In genomic region chr6:4811181-4811775, GRCm38 (mm10) we compare ENCODE assay signal across 19 mouse cellular contexts.
DNase-seq lines count a peak whose midpoint lies in the region; ATAC-seq and TF ChIP-seq lines count a peak whose summit lies in the region.
"Had no signal": no experiment of that assay in that cellular context is flagged by ENCODE, and none has a peak within 500 bp of the region (broad histone marks: within the 10 kb centered on the region; RNA-seq: fewer than 3 reads in every experiment).

No protein-coding gene starts in this region.

- no peaks in the 10 kb centered on the region for H3K9me3 ChIP-seq in intestine, embryonic 16.5 days (ENCODE audit: control insufficient read depth, low read length)
- H3K9me3 ChIP-seq in intestine, postnatal 0 days (ENCODE audit: control insufficient read depth), result no peaks in the 10 kb centered on the region
- no peaks in the 10 kb centered on the region for H3K9me3 ChIP-seq in CH12.LX (replicated peaks; ENCODE audit: low read length)
- no peaks in the 10 kb centered on the region for H3K9me3 ChIP-seq in limb, embryonic 11.5 days (ENCODE audit: control insufficient read depth, low read length)
- H3K9me3 ChIP-seq: limb, embryonic 15.5 days; midbrain, embryonic 12.5 days had no signal

- H3K4me3 ChIP-seq in intestine, embryonic 16.5 days (ENCODE audit: low read length), result no peak overlapping the region
- no peak overlapping the region for H3K4me3 ChIP-seq in intestine, postnatal 0 days (ENCODE audit: low read depth, low read length)
- H3K4me3 ChIP-seq in CH12.LX (replicated peaks in 1 of 3; ENCODE audit: low read depth in 2 of 3, low read length in 2 of 3, poor library complexity in 1 of 3), result no peak overlapping the region
- no peak overlapping the region for H3K4me3 ChIP-seq in limb, embryonic 11.5 days (ENCODE audit: low read depth, low read length)
- H3K4me3 ChIP-seq: gastrocnemius, adult 2 months; limb, embryonic 15.5 days; midbrain, embryonic 12.5 days; myocyte had no signal

- H3K4me1 ChIP-seq in intestine, embryonic 16.5 days (ENCODE audit: control insufficient read depth, insufficient read depth, low read length), result no peaks in the 10 kb centered on the region; the same call in 1 of the 2 replicates
- H3K4me1 ChIP-seq in intestine, postnatal 0 days (replicated peaks; ENCODE audit: control insufficient read depth, insufficient read depth, low read length), result no peaks in the 10 kb centered on the region
- H3K4me1 ChIP-seq in CH12.LX (ENCODE audit: control insufficient read depth in 1 of 2, insufficient read depth in 2 of 2), result peaks cover 5 to 11% of the 10 kb centered on the region in 2 experiments; a peak in 3 of 4 replicates
- H3K4me1 ChIP-seq in limb, embryonic 11.5 days (ENCODE audit: control insufficient read depth, insufficient read depth, low read length), result peaks cover 13% of the 10 kb centered on the region
- H3K4me1 ChIP-seq: midbrain, embryonic 12.5 days had no signal

- no peaks in the 10 kb centered on the region for H3K79me2 ChIP-seq in CH12.LX (replicated peaks; ENCODE audit: control insufficient read depth, extremely low read depth, insufficient read depth, poor library complexity, severe bottlenecking)

- ATAC-seq in intestine, embryonic 16.5 days, result no peak
- no peak for ATAC-seq in intestine, postnatal 0 days
- peak; percentile 81 for ATAC-seq in common myeloid progenitor, adult 5-6 weeks (replicated peaks; ENCODE audit: low read depth, poor library complexity, severe bottlenecking)
- ATAC-seq in limb, embryonic 11.5 days (ENCODE audit: insufficient number of reproducible peaks, low FRiP score, low TSS enrichment, low read depth), result 0 out of 2 replicates have a peak, but pooled peaks have one; percentile 8
- ATAC-seq: CD4-positive, CD25-positive, alpha-beta regulatory T cell, adult 4 months; hindbrain, postnatal 0 days; lung, postnatal 0 days had no signal

- no peak overlapping the region for H3K4me2 ChIP-seq in intestine, embryonic 16.5 days (ENCODE audit: low read depth, low read length)
- no peak overlapping the region for H3K4me2 ChIP-seq in intestine, postnatal 0 days (replicated peaks; ENCODE audit: low read depth)
- peak overlapping the region; percentile 75 for H3K4me2 ChIP-seq in CH12.LX (ENCODE audit: insufficient read depth, low read depth, poor library complexity, severe bottlenecking)
- H3K4me2 ChIP-seq in limb, embryonic 11.5 days (ENCODE audit: low read depth, severe bottlenecking), result no peak overlapping the region
- H3K4me2 ChIP-seq: limb, embryonic 15.5 days; midbrain, embryonic 12.5 days had no signal

- TF ChIP-seq EP300 in CH12.LX (IDR thresholded peaks at IDR 0.05; ENCODE audit: low read length), result no peak

- peak; percentile 49 for DNase-seq in CH12.LX (ENCODE audit: extremely low read depth)
- DNase-seq in limb, embryonic 11.5 days (ENCODE audit: low spot score), result peak; percentile 30
- DNase-seq in retina, postnatal 1 day, result no peak
- DNase-seq in frontal cortex, postnatal 10 days (ENCODE audit: low spot score in 2 of 2), result no peak
- no peak for DNase-seq in gastrocnemius, postnatal 14 days
- DNase-seq: adrenal gland, postnatal 25 days; cerebellum, postnatal 25 days; gastrocnemius, adult 2 months; heart, postnatal 10 days; thymus, postnatal 4 days had no signal

- H3K27ac ChIP-seq in intestine, embryonic 16.5 days (ENCODE audit: low read length), result 0 out of 2 replicates have a peak overlapping the region, but pooled peaks have one; percentile 18
- H3K27ac ChIP-seq in intestine, postnatal 0 days (ENCODE audit: low read depth, low read length), result no peak overlapping the region
- no peak overlapping the region for H3K27ac ChIP-seq in CH12.LX (ENCODE audit: insufficient read depth, low read depth)
- H3K27ac ChIP-seq in limb, embryonic 11.5 days (replicated peaks; ENCODE audit: low read depth, low read length), result peak overlapping the region; percentile 51; the same call in 1 of the 2 replicates
- H3K27ac ChIP-seq: gastrocnemius, adult 2 months; hindbrain, postnatal 0 days; limb, embryonic 15.5 days; midbrain, embryonic 12.5 days had no signal

- TF ChIP-seq POLR2A in CH12.LX (IDR thresholded peaks at IDR 0.05; ENCODE audit: low read depth, low read length), result no peak

- TF ChIP-seq RAD21 in CH12.LX (IDR thresholded peaks at IDR 0.05; ENCODE audit: low read depth, low read length), result no peak

- intact Hi-C loops in gastrocnemius, postnatal 14 days (cut with DNase I; ENCODE audit: low total_unique reads), result no loop called here

- 41% methylated on average over 9 of the region's 9 CpGs for WGBS in intestine, embryonic 16.5 days
- WGBS in intestine, postnatal 0 days, result 53% methylated on average over 9 of the region's 9 CpGs
- 67% methylated on average over 9 of the region's 9 CpGs for WGBS in limb, embryonic 11.5 days

- H3K36me3 ChIP-seq in intestine, embryonic 16.5 days (ENCODE audit: control insufficient read depth, insufficient read depth, low read length), result no peaks in the 10 kb centered on the region
- H3K36me3 ChIP-seq in intestine, postnatal 0 days (ENCODE audit: control insufficient read depth, insufficient read depth), result no peaks in the 10 kb centered on the region
- H3K36me3 ChIP-seq in CH12.LX (replicated peaks in 1 of 2; ENCODE audit: control insufficient read depth in 1 of 2, insufficient read depth in 1 of 2, low read length in 1 of 2), result no peaks in the 10 kb centered on the region
- no peaks in the 10 kb centered on the region for H3K36me3 ChIP-seq in limb, embryonic 11.5 days (ENCODE audit: control insufficient read depth, insufficient read depth, low read length)
- H3K36me3 ChIP-seq: limb, embryonic 15.5 days; midbrain, embryonic 12.5 days had no signal

- H3K9ac ChIP-seq in intestine, embryonic 16.5 days (ENCODE audit: low read depth, low read length), result no peak overlapping the region
- no peak overlapping the region for H3K9ac ChIP-seq in intestine, postnatal 0 days (ENCODE audit: low read depth, low read length)
- no peak overlapping the region for H3K9ac ChIP-seq in CH12.LX (ENCODE audit: insufficient read depth, low read depth)
- H3K9ac ChIP-seq in limb, embryonic 11.5 days (ENCODE audit: low read length), result no peak overlapping the region
- H3K9ac ChIP-seq: limb, embryonic 15.5 days; midbrain, embryonic 12.5 days had no signal

- TF ChIP-seq CTCF in intestine, postnatal 0 days (IDR thresholded peaks at IDR 0.05; ENCODE audit: low read depth), result no peak
- no peak for TF ChIP-seq CTCF in CH12.LX (conservative IDR thresholded peaks at IDR 0.05 in 1 of 2, IDR thresholded peaks at IDR 0.05 in 1 of 2; ENCODE audit: low read depth in 2 of 2, low read length in 2 of 2)

- dilution Hi-C loops in CH12.LX (cut with MboI; ENCODE audit: extremely low pct_ligation_motif_present, extremely low pct_unique_long_range_greater_than_20kb, low sequenced_read_pairs), result no loop called here

- H3K27me3 ChIP-seq in intestine, embryonic 16.5 days (replicated peaks; ENCODE audit: control insufficient read depth, insufficient read depth, low read length), result no peaks in the 10 kb centered on the region
- H3K27me3 ChIP-seq in intestine, postnatal 0 days (replicated peaks; ENCODE audit: control insufficient read depth, insufficient read depth, low read length), result no peaks in the 10 kb centered on the region
- no peaks in the 10 kb centered on the region for H3K27me3 ChIP-seq in CH12.LX (replicated peaks)
- no peaks in the 10 kb centered on the region for H3K27me3 ChIP-seq in limb, embryonic 11.5 days (ENCODE audit: control insufficient read depth, insufficient read depth, low read length)
- H3K27me3 ChIP-seq: limb, embryonic 15.5 days; midbrain, embryonic 12.5 days had no signal

- in situ Hi-C loops in CH12.LX (cut with MboI; ENCODE audit: low pct_ligation_motif_present, low pct_unique_long_range_greater_than_20kb, low sequenced_read_pairs), result no loop called here

TF ChIP-seq in CH12.LX, 34 proteins besides CTCF, POLR2A, EP300 and RAD21:
- TF ChIP-seq UBTF (IDR thresholded peaks at IDR 0.05; ENCODE audit: low read depth, low read length) (no peak), POLR2AphosphoS2 (IDR thresholded peaks at IDR 0.05; ENCODE audit: low read depth, low read length) (no peak), GABPA (IDR thresholded peaks at IDR 0.05; ENCODE audit: insufficient replicate concordance, low read depth, low read length) (no peak)

Comparison
In these comparisons a context has a peak if more than half of its experiments do, and no peak if none do; other contexts are left out.
1. H3K27ac ChIP-seq: peak in intestine, embryonic 16.5 days (single experiment) and limb, embryonic 11.5 days (single experiment); none in intestine, postnatal 0 days (single experiment) and CH12.LX (single experiment).
2. ATAC-seq: peak in common myeloid progenitor, adult 5-6 weeks (single experiment) and limb, embryonic 11.5 days (single experiment); none in intestine, embryonic 16.5 days (single experiment) and intestine, postnatal 0 days (single experiment).
3. DNase-seq: peak in CH12.LX (single experiment) and limb, embryonic 11.5 days (single experiment); none in retina, postnatal 1 day (single experiment), frontal cortex, postnatal 10 days (0 of 2) and gastrocnemius, postnatal 14 days (single experiment).